Mouse (Mus musculus): ENCODE data around the gene Appbp2. TPM values are rescaled to one million over a fixed set of nuclear protein-coding genes. Genes with fewer than 3 reads are reported as not detected.

The Appbp2 gene
- total RNA-seq, 2 experiments from 2014 or later = 14.7 to 16.8 TPM

GRCm38 (mm10) chr11:85233676-85234210, 1.2 kb downstream of the Appbp2 start:
- intact Hi-C loops (cut with DNase I) = loop anchor here (2.0 kb wide), 1 partner anchor 77 kb away; the partner anchor contains the start of gene Ppm1d
- no peak for DNase-seq

GRCm38 (mm10) chr11:85223248-85223647, 11.7 kb downstream of the Appbp2 start:
- no peak for DNase-seq
- intact Hi-C loops (cut with DNase I) = no loop called here

- DNase-seq = no peak
- intact Hi-C loops (cut with DNase I) = no loop called here
These were observed 12.4 kb downstream of the Appbp2 start for GRCm38 (mm10) chr11:85222561-85222960.

GRCm38 (mm10) chr11:85219014-85219413, 15.9 kb downstream of the Appbp2 start:
- no peak for DNase-seq
- intact Hi-C loops (cut with DNase I) = no loop called here

- intact Hi-C loops (cut with DNase I) = no loop called here
- no peak for DNase-seq
These were observed 20.3 kb downstream of the Appbp2 start for GRCm38 (mm10) chr11:85214679-85215078.

GRCm38 (mm10) chr11:85213215-85213614, 21.7 kb downstream of the Appbp2 start:
- intact Hi-C loops (cut with DNase I) = no loop called here
- DNase-seq = no peak

GRCm38 (mm10) chr11:85211151-85211550, 23.8 kb downstream of the Appbp2 start:
- intact Hi-C loops (cut with DNase I) = no loop called here
- no peak for DNase-seq

GRCm38 (mm10) chr11:85206231-85206630, 28.7 kb downstream of the Appbp2 start:
- DNase-seq = no peak
- intact Hi-C loops (cut with DNase I) = no loop called here

- no peak for DNase-seq
- intact Hi-C loops (cut with DNase I) = no loop called here
These were observed 36.0 kb downstream of the Appbp2 start for GRCm38 (mm10) chr11:85198906-85199305.

GRCm38 (mm10) chr11:85196046-85196445, 38.9 kb downstream of the Appbp2 start:
- no peak for DNase-seq
- intact Hi-C loops (cut with DNase I) = no loop called here

- intact Hi-C loops (cut with DNase I) = no loop called here
- DNase-seq = no peak
These were observed 40.7 kb downstream of the Appbp2 start for GRCm38 (mm10) chr11:85194206-85194605.

GRCm38 (mm10) chr11:85190741-85191140, 44.2 kb downstream of the Appbp2 start:
- intact Hi-C loops (cut with DNase I) = no loop called here
- DNase-seq = no peak

GRCm38 (mm10) chr11:85189110-85189509, 45.8 kb downstream of the Appbp2 start:
- intact Hi-C loops (cut with DNase I) = no loop called here
- no peak for DNase-seq

- intact Hi-C loops (cut with DNase I) = loop anchor here (5.0 kb wide), 2 partner anchors 152 to 268 kb away; partner anchors contain the start of gene Znhit3
- no peak for DNase-seq
These were observed 50.1 kb downstream of the Appbp2 start for GRCm38 (mm10) chr11:85184839-85185238.

- intact Hi-C loops (cut with DNase I) = loop anchor here (5.0 kb wide), 2 partner anchors 153 to 267 kb away; partner anchors contain the start of gene Znhit3
- peak; percentile 21 to 50 for DNase-seq
These were observed 50.8 kb downstream of the Appbp2 start for GRCm38 (mm10) chr11:85184082-85184481.

GRCm38 (mm10) chr11:85183284-85183779, 51.6 kb downstream of the Appbp2 start:
- intact Hi-C loops (cut with DNase I) = loop anchor here (5.0 kb wide), 2 partner anchors 154 to 266 kb away; partner anchors contain the start of gene Znhit3
- DNase-seq = no peak

GRCm38 (mm10) chr11:85182617-85183283, 52.2 kb downstream of the Appbp2 start:
- intact Hi-C loops (cut with DNase I) = loop anchor here (5.0 kb wide), 2 partner anchors 155 to 265 kb away; partner anchors contain the start of gene Znhit3
- DNase-seq = peak; percentile 65 to 67

GRCm38 (mm10) chr11:85178413-85178812, 56.5 kb downstream of the Appbp2 start:
- intact Hi-C loops (cut with DNase I) = no loop called here
- DNase-seq = no peak

- intact Hi-C loops (cut with DNase I) = no loop called here
- DNase-seq = no peak
These were observed 57.2 kb downstream of the Appbp2 start for GRCm38 (mm10) chr11:85177761-85178160.

- intact Hi-C loops (cut with DNase I) = no loop called here
- no peak for DNase-seq
These were observed 59.0 kb downstream of the Appbp2 start for GRCm38 (mm10) chr11:85175941-85176340.

GRCm38 (mm10) chr11:85170833-85171232, 64.1 kb downstream of the Appbp2 start:
- intact Hi-C loops (cut with DNase I) = loop anchor here (1.0 kb wide), 1 partner anchor 90 kb away; no protein-coding TSS in a partner anchor
- no peak for DNase-seq
